Mouse (Mus musculus): Measurements from ENCODE around the gene Adss. TPM values are rescaled to one million over a fixed set of nuclear protein-coding genes. Genes with fewer than 3 reads are reported as not detected.

The Adss gene
- total RNA-seq, 1 experiment from 2014 or later, result 222 TPM

DNA sequence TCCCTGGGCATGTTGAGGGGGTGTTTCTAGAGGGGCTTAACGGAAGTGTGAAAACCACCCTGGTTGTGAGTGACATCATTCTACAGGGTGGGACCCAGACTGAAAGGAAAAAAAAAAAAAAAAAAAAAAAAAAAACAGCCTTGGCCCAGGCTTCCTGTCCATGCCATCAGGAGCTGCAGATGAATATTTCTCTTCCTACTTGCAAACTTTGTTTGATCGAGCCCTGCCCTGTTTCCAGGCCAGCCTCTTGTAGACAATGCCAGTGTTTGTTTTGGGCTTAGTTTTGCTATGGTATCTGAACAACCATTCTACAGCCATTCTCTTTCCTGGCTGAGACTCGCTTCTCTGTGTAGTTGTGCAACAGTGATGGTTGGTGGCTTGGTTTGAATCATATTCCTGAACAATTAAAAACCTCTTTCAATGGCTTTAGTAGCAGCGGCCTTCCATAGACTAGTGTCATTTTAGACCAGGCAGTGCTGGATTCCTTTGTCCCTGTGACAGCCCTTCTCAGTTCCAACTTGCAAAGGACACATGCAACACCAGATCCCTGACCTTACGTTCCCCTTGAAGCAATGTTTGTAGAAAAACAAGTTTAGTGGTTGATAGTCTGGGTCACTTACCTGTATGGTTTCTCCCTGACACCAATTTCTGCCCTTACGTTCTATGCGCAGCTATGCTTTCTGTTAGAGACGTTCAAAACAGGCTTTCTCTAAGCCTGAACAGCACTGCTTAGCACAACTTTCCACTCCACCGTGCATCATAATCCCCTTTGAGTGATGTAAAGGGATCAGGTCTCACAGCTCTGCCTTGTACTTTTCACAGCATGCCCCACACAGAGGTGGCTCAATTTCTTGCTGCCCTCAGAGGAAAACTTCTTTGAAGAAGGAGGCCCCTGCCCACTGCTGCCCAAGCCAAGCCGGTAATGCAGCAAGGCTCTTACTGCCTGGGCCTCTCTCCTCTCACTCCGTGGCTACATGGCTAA lies 67.0 kb downstream of the Adss start, which contains the start of gene 1700016C15Rik:
Gene 1700016C15Rik (plus strand): TSS at position 772 of the 982 bp plus-strand sequence.
- no peak for ATAC-seq (replicated peaks; ENCODE audit: low read depth, poor library complexity, severe bottlenecking)

GRCm38 (mm10) chr1:177727883-177728525 lies 68.3 kb downstream of the Adss start:
- no peak for ATAC-seq (replicated peaks; ENCODE audit: low read depth, poor library complexity, severe bottlenecking)

- peak; percentile 33; the same call in 1 of the 2 replicates for ATAC-seq (replicated peaks; ENCODE audit: low read depth, poor library complexity, severe bottlenecking)
Observed at GRCm38 (mm10) chr1:177726870-177727269, 69.4 kb downstream of the Adss start.

- ATAC-seq (replicated peaks; ENCODE audit: low read depth, poor library complexity, severe bottlenecking), result no peak
Observed at GRCm38 (mm10) chr1:177723786-177724185, 72.5 kb downstream of the Adss start.

GRCm38 (mm10) chr1:177719029-177719427 lies 77.3 kb downstream of the Adss start:
- ATAC-seq (replicated peaks; ENCODE audit: low read depth, poor library complexity, severe bottlenecking), result no peak

GRCm38 (mm10) chr1:177718340-177719028 lies 77.8 kb downstream of the Adss start:
- ATAC-seq (replicated peaks; ENCODE audit: low read depth, poor library complexity, severe bottlenecking), result no peak

DNA sequence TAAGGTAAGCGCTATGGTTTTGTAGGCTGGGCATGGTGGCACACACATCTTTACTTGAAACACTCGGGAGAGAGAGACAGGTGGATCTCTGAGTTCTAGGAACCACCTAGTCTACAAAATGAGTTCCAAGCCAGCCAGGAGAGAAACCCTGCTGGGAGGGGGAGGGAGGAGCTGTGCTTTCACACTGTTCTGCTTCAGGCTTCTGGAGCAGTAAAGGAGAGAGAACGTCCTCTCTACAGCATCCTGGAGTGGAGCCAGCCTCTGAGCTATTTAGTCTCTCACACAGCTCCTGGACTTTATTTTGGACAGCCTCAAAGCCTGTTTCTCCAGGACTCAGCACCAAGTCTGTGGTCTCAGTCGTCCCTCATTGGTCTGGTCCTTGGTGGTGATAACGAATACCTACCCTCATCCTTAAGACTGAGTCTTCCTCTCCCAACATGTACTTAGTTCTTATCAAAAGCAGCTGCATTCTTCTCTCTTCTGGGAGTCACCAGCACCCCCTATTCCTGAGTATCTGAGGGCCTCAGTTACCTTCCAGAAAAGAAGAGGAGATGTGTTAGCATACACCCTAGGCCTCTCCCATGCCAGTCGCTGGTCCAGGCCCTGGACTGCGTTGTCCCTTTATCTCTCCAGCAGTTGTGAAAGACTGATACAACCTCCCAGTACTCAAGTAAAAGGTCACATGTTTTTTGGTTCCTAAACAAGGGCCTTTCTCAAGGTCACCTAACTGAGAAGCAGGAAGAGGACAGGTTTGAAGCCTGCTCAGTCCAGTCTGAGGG lies 79.1 kb downstream of the Adss start:
- no peak; the same call in 1 of the 2 replicates for ATAC-seq (replicated peaks; ENCODE audit: low read depth, poor library complexity, severe bottlenecking)

DNA sequence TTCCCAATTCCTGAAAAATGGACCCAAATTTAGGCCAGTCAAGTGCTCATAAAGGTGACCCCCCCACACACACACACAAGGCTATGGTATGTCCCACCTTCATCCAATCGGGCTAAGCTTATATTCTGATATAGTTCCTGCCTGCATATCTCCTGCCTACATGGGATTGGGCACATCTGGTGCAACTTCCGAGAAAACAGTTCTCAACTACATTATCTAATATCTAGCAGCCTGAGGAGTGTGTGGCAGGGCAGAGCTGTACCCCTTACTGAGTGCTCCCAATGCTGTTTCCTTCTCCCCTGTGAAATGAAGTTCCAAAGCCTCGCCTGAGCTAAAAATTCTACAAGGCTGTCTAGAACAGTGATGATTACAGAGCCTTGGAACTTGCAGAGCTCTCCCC lies 79.9 kb downstream of the Adss start:
- ATAC-seq (replicated peaks; ENCODE audit: low read depth, poor library complexity, severe bottlenecking), result no peak

- no peak for ATAC-seq (replicated peaks; ENCODE audit: low read depth, poor library complexity, severe bottlenecking)
Observed at GRCm38 (mm10) chr1:177714397-177715012, 81.8 kb downstream of the Adss start.

DNA sequence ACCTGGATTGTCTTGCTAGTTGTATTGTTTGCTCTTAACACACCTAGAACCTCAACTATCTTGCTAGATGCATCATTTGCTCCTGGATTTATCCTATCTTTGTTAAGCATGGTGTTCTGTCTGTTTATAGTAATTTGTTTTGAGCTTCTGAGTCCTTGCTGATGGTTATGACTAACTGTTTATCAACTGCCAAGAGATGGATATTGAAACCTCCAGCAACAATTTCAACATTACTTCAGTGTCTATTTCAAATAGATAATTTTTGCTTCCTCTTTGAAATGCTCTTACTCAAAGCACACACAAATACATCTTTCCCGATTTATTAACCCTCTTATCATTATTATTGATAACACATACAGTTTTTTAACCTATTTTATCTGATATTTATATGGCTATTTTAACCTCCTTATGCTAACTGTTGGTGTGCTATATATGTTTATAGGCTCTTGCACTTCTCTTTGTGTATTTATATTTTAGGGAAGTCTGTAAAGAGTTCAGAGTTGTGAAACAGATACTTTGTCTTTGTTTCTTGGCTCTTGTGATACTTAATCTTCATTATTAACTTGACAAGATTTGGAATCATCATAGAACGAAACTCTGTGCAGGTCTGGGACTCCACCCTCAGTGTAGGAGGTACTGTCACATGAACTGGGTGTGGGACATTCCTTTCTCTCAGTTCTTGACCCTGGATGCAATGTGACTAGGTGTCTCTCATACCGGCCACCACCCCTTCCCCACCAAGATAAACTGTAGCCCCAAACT lies 82.5 kb downstream of the Adss start:
- peak; percentile 47 for ATAC-seq (replicated peaks; ENCODE audit: low read depth, poor library complexity, severe bottlenecking)

Other genes starting within 250 kb of the Adss start
- not detected in 2 replicates for gene 1700016C15Rik, start 66.7 kb downstream of the Adss start, total RNA-seq (2017)
- gene Catspere2, start 186.9 kb upstream of the Adss start, total RNA-seq (2017), result not detected in 2 replicates